Mouse (Mus musculus): ENCODE results near the gene Gm9573. TPM values are rescaled to one million over a fixed set of nuclear protein-coding genes. Genes with fewer than 3 reads are reported as not detected.

Gene Gm9573
- polyA plus RNA-seq, 1 experiment from 2014 or later: not detected

GRCm38 (mm10) chr17:35633992-35634391 lies 7.6 kb upstream of the Gm9573 start:
- Histone ChIP-seq H3K27ac (replicated peaks; ENCODE audit: low read depth, low read length) (no peak overlapping the region), H3K27me3 (ENCODE audit: control insufficient read depth, insufficient read depth, low read length) (peaks cover 3% of the 10 kb centered on the region; the same call in 1 of the 2 replicates), H3K9me3 (replicated peaks; ENCODE audit: control insufficient read depth, low read length) (no peaks in the 10 kb centered on the region), H3K36me3 (replicated peaks; ENCODE audit: control insufficient read depth, insufficient read depth, low read depth, low read length) (no peaks in the 10 kb centered on the region), H3K4me2 (ENCODE audit: low read depth, low read length) (no peak overlapping the region), H3K4me1 (ENCODE audit: control insufficient read depth, insufficient read depth, low read length) (no peaks in the 10 kb centered on the region), H3K4me3 (ENCODE audit: low read depth, low read length) (no peak overlapping the region), H3K9ac (replicated peaks; ENCODE audit: low read length) (no peak overlapping the region)
- WGBS: 15% methylated on average over 1 of the region's 1 CpGs
- ATAC-seq (replicated peaks; ENCODE audit: insufficient number of reproducible peaks, low FRiP score, low TSS enrichment, low read depth) (0 out of 2 replicates have a peak, but pooled peaks have one; percentile 25), DNase-seq (ENCODE audit: low spot score) (peak; percentile 53)

GRCm38 (mm10) chr17:35617127-35617526 lies 9.3 kb downstream of the Gm9573 start:
- H3K27me3 ChIP-seq (ENCODE audit: control insufficient read depth, insufficient read depth, low read length): no peaks in the 10 kb centered on the region
- no peak overlapping the region for H3K4me3 ChIP-seq (ENCODE audit: low read depth, low read length)
- H3K4me2 ChIP-seq (ENCODE audit: low read depth, low read length): no peak overlapping the region
- ATAC-seq (replicated peaks; ENCODE audit: insufficient number of reproducible peaks, low FRiP score, low TSS enrichment, low read depth): no peak
- no peaks in the 10 kb centered on the region for H3K4me1 ChIP-seq (ENCODE audit: control insufficient read depth, insufficient read depth, low read length)
- WGBS: 69% methylated on average over 4 of the region's 4 CpGs
- DNase-seq (ENCODE audit: low spot score): no peak
- no peak overlapping the region for H3K9ac ChIP-seq (replicated peaks; ENCODE audit: low read length)
- no peak overlapping the region for H3K27ac ChIP-seq (replicated peaks; ENCODE audit: low read depth, low read length)
- H3K36me3 ChIP-seq (replicated peaks; ENCODE audit: control insufficient read depth, insufficient read depth, low read depth, low read length): no peaks in the 10 kb centered on the region
- no peaks in the 10 kb centered on the region for H3K9me3 ChIP-seq (replicated peaks; ENCODE audit: control insufficient read depth, low read length)

- no peak overlapping the region for H3K27ac ChIP-seq (replicated peaks; ENCODE audit: low read depth, low read length)
- ATAC-seq (replicated peaks; ENCODE audit: insufficient number of reproducible peaks, low FRiP score, low TSS enrichment, low read depth): no peak
- no peak for DNase-seq (ENCODE audit: low spot score)
- no peaks in the 10 kb centered on the region for H3K4me1 ChIP-seq (ENCODE audit: control insufficient read depth, insufficient read depth, low read length)
- no peaks in the 10 kb centered on the region for H3K36me3 ChIP-seq (replicated peaks; ENCODE audit: control insufficient read depth, insufficient read depth, low read depth, low read length)
- H3K9ac ChIP-seq (replicated peaks; ENCODE audit: low read length): no peak overlapping the region
- no peaks in the 10 kb centered on the region for H3K9me3 ChIP-seq (replicated peaks; ENCODE audit: control insufficient read depth, low read length)
- no peak overlapping the region for H3K4me3 ChIP-seq (ENCODE audit: low read depth, low read length)
- WGBS: 53% methylated on average over 8 of the region's 8 CpGs
- H3K27me3 ChIP-seq (ENCODE audit: control insufficient read depth, insufficient read depth, low read length): no peaks in the 10 kb centered on the region
- no peak overlapping the region for H3K4me2 ChIP-seq (ENCODE audit: low read depth, low read length)
Measured at GRCm38 (mm10) chr17:35601736-35602354, 24.6 kb downstream of the Gm9573 start.

- no peak within 1 kb of the TSS for H3K4me3 ChIP-seq (ENCODE audit: low read depth, low read length)
- WGBS: 64% methylated on average over 2 of the region's 2 CpGs
- no peak within 1 kb of the TSS for H3K4me2 ChIP-seq (ENCODE audit: low read depth, low read length)
- no peaks in the 10 kb centered on the region for H3K27me3 ChIP-seq (ENCODE audit: control insufficient read depth, insufficient read depth, low read length)
- no peaks in the 10 kb centered on the region for H3K36me3 ChIP-seq (replicated peaks; ENCODE audit: control insufficient read depth, insufficient read depth, low read depth, low read length)
- no peak for DNase-seq (ENCODE audit: low spot score)
- H3K9ac ChIP-seq (replicated peaks; ENCODE audit: low read length): no peak within 1 kb of the TSS
- no peak for ATAC-seq (replicated peaks; ENCODE audit: insufficient number of reproducible peaks, low FRiP score, low TSS enrichment, low read depth)
- no peaks in the 10 kb centered on the region for H3K9me3 ChIP-seq (replicated peaks; ENCODE audit: control insufficient read depth, low read length)
- no peaks in the 10 kb centered on the region for H3K4me1 ChIP-seq (ENCODE audit: control insufficient read depth, insufficient read depth, low read length)
- no peak within 1 kb of the TSS for H3K27ac ChIP-seq (replicated peaks; ENCODE audit: low read depth, low read length)
Measured at GRCm38 (mm10) chr17:35601249-35601648, 25.2 kb downstream of the Gm9573 start, which contains the start of gene Sfta2. Gene Sfta2, plus strand, starts transcription at chr17:35601549.

- 90% methylated on average over 3 of the region's 3 CpGs for WGBS
- Histone ChIP-seq H3K4me3 (ENCODE audit: low read depth, low read length) (no peak overlapping the region), H3K9ac (replicated peaks; ENCODE audit: low read length) (no peak overlapping the region), H3K9me3 (replicated peaks; ENCODE audit: control insufficient read depth, low read length) (no peaks in the 10 kb centered on the region), H3K4me1 (ENCODE audit: control insufficient read depth, insufficient read depth, low read length) (no peaks in the 10 kb centered on the region), H3K36me3 (replicated peaks; ENCODE audit: control insufficient read depth, insufficient read depth, low read depth, low read length) (no peaks in the 10 kb centered on the region), H3K27me3 (ENCODE audit: control insufficient read depth, insufficient read depth, low read length) (no peaks in the 10 kb centered on the region), H3K4me2 (ENCODE audit: low read depth, low read length) (no peak overlapping the region), H3K27ac (replicated peaks; ENCODE audit: low read depth, low read length) (no peak overlapping the region)
- no peak for DNase-seq (ENCODE audit: low spot score)
- ATAC-seq (replicated peaks; ENCODE audit: insufficient number of reproducible peaks, low FRiP score, low TSS enrichment, low read depth): no peak
Measured at GRCm38 (mm10) chr17:35597399-35597798, 29.0 kb downstream of the Gm9573 start.

GRCm38 (mm10) chr17:35594456-35594855 lies 32.0 kb downstream of the Gm9573 start:
- H3K4me2 ChIP-seq (ENCODE audit: low read depth, low read length): no peak overlapping the region
- H3K9ac ChIP-seq (replicated peaks; ENCODE audit: low read length): no peak overlapping the region
- no peaks in the 10 kb centered on the region for H3K27me3 ChIP-seq (ENCODE audit: control insufficient read depth, insufficient read depth, low read length)
- H3K4me3 ChIP-seq (ENCODE audit: low read depth, low read length): no peak overlapping the region
- DNase-seq (ENCODE audit: low spot score): no peak
- H3K4me1 ChIP-seq (ENCODE audit: control insufficient read depth, insufficient read depth, low read length): no peaks in the 10 kb centered on the region
- no peaks in the 10 kb centered on the region for H3K9me3 ChIP-seq (replicated peaks; ENCODE audit: control insufficient read depth, low read length)
- ATAC-seq (replicated peaks; ENCODE audit: insufficient number of reproducible peaks, low FRiP score, low TSS enrichment, low read depth): no peak
- no peak overlapping the region for H3K27ac ChIP-seq (replicated peaks; ENCODE audit: low read depth, low read length)
- H3K36me3 ChIP-seq (replicated peaks; ENCODE audit: control insufficient read depth, insufficient read depth, low read depth, low read length): no peaks in the 10 kb centered on the region
- 87% methylated on average over 7 of the region's 7 CpGs for WGBS

- Histone ChIP-seq H3K27me3 (ENCODE audit: control insufficient read depth, insufficient read depth, low read length) (no peaks in the 10 kb centered on the region), H3K4me1 (ENCODE audit: control insufficient read depth, insufficient read depth, low read length) (no peaks in the 10 kb centered on the region), H3K4me3 (ENCODE audit: low read depth, low read length) (no peak overlapping the region), H3K9me3 (replicated peaks; ENCODE audit: control insufficient read depth, low read length) (no peaks in the 10 kb centered on the region), H3K9ac (replicated peaks; ENCODE audit: low read length) (no peak overlapping the region), H3K27ac (replicated peaks; ENCODE audit: low read depth, low read length) (no peak overlapping the region), H3K36me3 (replicated peaks; ENCODE audit: control insufficient read depth, insufficient read depth, low read depth, low read length) (no peaks in the 10 kb centered on the region), H3K4me2 (ENCODE audit: low read depth, low read length) (no peak overlapping the region)
- WGBS: 34% methylated on average over 4 of the region's 4 CpGs
- ATAC-seq (replicated peaks; ENCODE audit: insufficient number of reproducible peaks, low FRiP score, low TSS enrichment, low read depth) (no peak), DNase-seq (ENCODE audit: low spot score) (no peak)
Measured at GRCm38 (mm10) chr17:35593786-35594185, 32.7 kb downstream of the Gm9573 start.

GRCm38 (mm10) chr17:35592131-35592530 lies 34.3 kb downstream of the Gm9573 start:
- Histone ChIP-seq H3K4me3 (ENCODE audit: low read depth, low read length) (no peak overlapping the region), H3K9me3 (replicated peaks; ENCODE audit: control insufficient read depth, low read length) (no peaks in the 10 kb centered on the region), H3K4me2 (ENCODE audit: low read depth, low read length) (no peak overlapping the region), H3K27ac (replicated peaks; ENCODE audit: low read depth, low read length) (no peak overlapping the region), H3K36me3 (replicated peaks; ENCODE audit: control insufficient read depth, insufficient read depth, low read depth, low read length) (no peaks in the 10 kb centered on the region), H3K9ac (replicated peaks; ENCODE audit: low read length) (no peak overlapping the region), H3K27me3 (ENCODE audit: control insufficient read depth, insufficient read depth, low read length) (no peaks in the 10 kb centered on the region), H3K4me1 (ENCODE audit: control insufficient read depth, insufficient read depth, low read length) (no peaks in the 10 kb centered on the region)
- 74% methylated on average over 9 of the region's 9 CpGs for WGBS
- ATAC-seq (replicated peaks; ENCODE audit: insufficient number of reproducible peaks, low FRiP score, low TSS enrichment, low read depth): no peak
- no peak for DNase-seq (ENCODE audit: low spot score)
